Mouse (Mus musculus): ENCODE measurements around the gene 9930104L06Rik.

- no peak for TF ChIP-seq CTCF (IDR thresholded peaks at IDR 0.05; ENCODE audit: extremely low read depth, insufficient read length, insufficient replicate concordance, low read depth, low read length)
- TF ChIP-seq POLR2A (IDR thresholded peaks at IDR 0.05; ENCODE audit: low read depth, low read length) = no peak
These were observed 42.1 kb upstream of the 9930104L06Rik start for GRCm38 (mm10) chr4:124894508-124895428.
